Mouse (Mus musculus): ENCODE measurements around the gene Opn1sw. TPM values are rescaled to one million over a fixed set of nuclear protein-coding genes. Genes with fewer than 3 reads are reported as not detected.
"Not testable (repeated sequence)": the region's sequence is repeated elsewhere in the genome, so short reads cannot be mapped to it uniquely, and the experiment has no call there.

Gene Opn1sw
- polyA plus RNA-seq, 1 experiment from 2014 or later, result 0.96 TPM

GRCm38 (mm10) chr6:29402693-29403342 lies 14.6 kb upstream of the Opn1sw start:
- ATAC-seq (ENCODE audit: low read depth) (no peak), DNase-seq (ENCODE audit: low spot score) (no peak)
- WGBS, result 8% methylated on average over 32 of the region's 34 CpGs
- no peaks in the 10 kb centered on the region for H3K27me3 ChIP-seq (replicated peaks; ENCODE audit: control insufficient read depth, insufficient read depth, low read length)
- H3K9me3 ChIP-seq (ENCODE audit: control insufficient read depth, low read length), result no peaks in the 10 kb centered on the region
- H3K4me2 ChIP-seq (ENCODE audit: low read depth, low read length), result peak overlapping the region; percentile 42
- H3K9ac ChIP-seq (ENCODE audit: low read depth, low read length), result no peak overlapping the region
- H3K36me3 ChIP-seq (ENCODE audit: control insufficient read depth, insufficient read depth, low read length), result peaks cover 8% of the 10 kb centered on the region
- H3K27ac ChIP-seq (replicated peaks; ENCODE audit: low read depth, low read length), result no peak overlapping the region
- peaks cover 8% of the 10 kb centered on the region for H3K4me1 ChIP-seq (ENCODE audit: control insufficient read depth, insufficient read depth, low read length)
- H3K4me3 ChIP-seq (ENCODE audit: low read depth, low read length), result peak overlapping the region; percentile 15; the same call in 1 of the 2 replicates

- DNase-seq (ENCODE audit: low spot score) (no peak), ATAC-seq (ENCODE audit: low read depth) (no peak)
- H3K9me3 ChIP-seq (ENCODE audit: control insufficient read depth, low read length), result no peaks in the 10 kb centered on the region
- peaks cover 9% of the 10 kb centered on the region for H3K27me3 ChIP-seq (replicated peaks; ENCODE audit: control insufficient read depth, insufficient read depth, low read length)
- no peak overlapping the region for H3K9ac ChIP-seq (ENCODE audit: low read depth, low read length)
- no peaks in the 10 kb centered on the region; the same call in 1 of the 2 replicates for H3K36me3 ChIP-seq (ENCODE audit: control insufficient read depth, insufficient read depth, low read length)
- 90% methylated on average over 4 of the region's 4 CpGs for WGBS
- H3K4me2 ChIP-seq (ENCODE audit: low read depth, low read length), result no peak overlapping the region
- no peak overlapping the region for H3K4me3 ChIP-seq (ENCODE audit: low read depth, low read length)
- H3K4me1 ChIP-seq (ENCODE audit: control insufficient read depth, insufficient read depth, low read length), result peaks cover 19% of the 10 kb centered on the region
- no peak overlapping the region for H3K27ac ChIP-seq (replicated peaks; ENCODE audit: low read depth, low read length)
Observed at GRCm38 (mm10) chr6:29399851-29400250, 11.6 kb upstream of the Opn1sw start.

GRCm38 (mm10) chr6:29397575-29397974 lies 9.3 kb upstream of the Opn1sw start:
- Histone ChIP-seq H3K4me2 (ENCODE audit: low read depth, low read length) (peak overlapping the region; percentile 90), H3K9me3 (ENCODE audit: control insufficient read depth, low read length) (no peaks in the 10 kb centered on the region), H3K4me3 (ENCODE audit: low read depth, low read length) (peak overlapping the region; percentile 70), H3K4me1 (ENCODE audit: control insufficient read depth, insufficient read depth, low read length) (peaks cover 16% of the 10 kb centered on the region), H3K27ac (replicated peaks; ENCODE audit: low read depth, low read length) (0 out of 2 replicates have a peak overlapping the region, but pooled peaks have one; percentile 44), H3K36me3 (ENCODE audit: control insufficient read depth, insufficient read depth, low read length) (no peaks in the 10 kb centered on the region; the same call in 1 of the 2 replicates), H3K27me3 (replicated peaks; ENCODE audit: control insufficient read depth, insufficient read depth, low read length) (peaks cover 16% of the 10 kb centered on the region), H3K9ac (ENCODE audit: low read depth, low read length) (peak overlapping the region; percentile 77)
- ATAC-seq (ENCODE audit: low read depth) (peak; percentile 67), DNase-seq (ENCODE audit: low spot score) (peak; percentile 67)
- WGBS, result 9% methylated on average over 6 of the region's 6 CpGs

- ATAC-seq (ENCODE audit: low read depth) (peak; percentile 59), DNase-seq (ENCODE audit: low spot score) (no peak)
- WGBS, result 2% methylated on average over 19 of the region's 24 CpGs
Observed at GRCm38 (mm10) chr6:29396714-29397540, 8.7 kb upstream of the Opn1sw start.

GRCm38 (mm10) chr6:29395910-29396713 lies 7.8 kb upstream of the Opn1sw start, which contains the start of gene Ccdc136:
TSS of gene Ccdc136 (plus strand) at chr6:29396309.
- H3K27me3 ChIP-seq (replicated peaks; ENCODE audit: control insufficient read depth, insufficient read depth, low read length), result peaks cover 16% of the 10 kb centered on the region
- peak within 1 kb of the TSS; percentile 77 for H3K9ac ChIP-seq (ENCODE audit: low read depth, low read length)
- ATAC-seq (ENCODE audit: low read depth) (peak; percentile 94), DNase-seq (ENCODE audit: low spot score) (peak; percentile 75)
- peaks cover 11% of the 10 kb centered on the region for H3K4me1 ChIP-seq (ENCODE audit: control insufficient read depth, insufficient read depth, low read length)
- H3K9me3 ChIP-seq (ENCODE audit: control insufficient read depth, low read length), result no peaks in the 10 kb centered on the region
- peak within 1 kb of the TSS; percentile 70 for H3K4me3 ChIP-seq (ENCODE audit: low read depth, low read length)
- no peaks in the 10 kb centered on the region; the same call in 1 of the 2 replicates for H3K36me3 ChIP-seq (ENCODE audit: control insufficient read depth, insufficient read depth, low read length)
- peak within 1 kb of the TSS; percentile 90 for H3K4me2 ChIP-seq (ENCODE audit: low read depth, low read length)
- peak within 1 kb of the TSS; percentile 44; the same call in 1 of the 2 replicates for H3K27ac ChIP-seq (replicated peaks; ENCODE audit: low read depth, low read length)
- WGBS, result 1% methylated on average over 28 of the region's 49 CpGs

More at GRCm38 (mm10) chr6:29396714-29397540, 8.7 kb upstream of the Opn1sw start:
- Histone ChIP-seq H3K27me3 (replicated peaks; ENCODE audit: control insufficient read depth, insufficient read depth, low read length) (peaks cover 16% of the 10 kb centered on the region), H3K9ac (ENCODE audit: low read depth, low read length) (peak overlapping the region; percentile 77), H3K4me2 (ENCODE audit: low read depth, low read length) (peak overlapping the region; percentile 90), H3K9me3 (ENCODE audit: control insufficient read depth, low read length) (no peaks in the 10 kb centered on the region), H3K4me3 (ENCODE audit: low read depth, low read length) (peak overlapping the region; percentile 70), H3K27ac (replicated peaks; ENCODE audit: low read depth, low read length) (peak overlapping the region; percentile 44; the same call in 1 of the 2 replicates), H3K4me1 (ENCODE audit: control insufficient read depth, insufficient read depth, low read length) (peaks cover 11% of the 10 kb centered on the region), H3K36me3 (ENCODE audit: control insufficient read depth, insufficient read depth, low read length) (no peaks in the 10 kb centered on the region; the same call in 1 of the 2 replicates)

- DNase-seq (ENCODE audit: low spot score), result no peak
- Histone ChIP-seq H3K4me2 (ENCODE audit: low read depth, low read length) (no peak overlapping the region), H3K9ac (ENCODE audit: low read depth, low read length) (no peak overlapping the region), H3K27ac (replicated peaks; ENCODE audit: low read depth, low read length) (no peak overlapping the region), H3K36me3 (ENCODE audit: control insufficient read depth, insufficient read depth, low read length) (no peaks in the 10 kb centered on the region; the same call in 1 of the 2 replicates), H3K9me3 (ENCODE audit: control insufficient read depth, low read length) (no peaks in the 10 kb centered on the region), H3K4me1 (ENCODE audit: control insufficient read depth, insufficient read depth, low read length) (peaks cover 11% of the 10 kb centered on the region), H3K27me3 (replicated peaks; ENCODE audit: control insufficient read depth, insufficient read depth, low read length) (peaks cover 20% of the 10 kb centered on the region), H3K4me3 (ENCODE audit: low read depth, low read length) (no peak overlapping the region)
- 44% methylated on average over 1 of the region's 1 CpGs for WGBS
- ATAC-seq (ENCODE audit: low read depth), result no peak
Observed at GRCm38 (mm10) chr6:29394286-29394685, 6.0 kb upstream of the Opn1sw start.

GRCm38 (mm10) chr6:29391802-29392201 lies 3.5 kb upstream of the Opn1sw start:
- H3K4me2 ChIP-seq (ENCODE audit: low read depth, low read length), result no peak overlapping the region
- peaks cover 20% of the 10 kb centered on the region for H3K27me3 ChIP-seq (replicated peaks; ENCODE audit: control insufficient read depth, insufficient read depth, low read length)
- no peak overlapping the region for H3K9ac ChIP-seq (ENCODE audit: low read depth, low read length)
- H3K27ac ChIP-seq (replicated peaks; ENCODE audit: low read depth, low read length), result no peak overlapping the region
- no peaks in the 10 kb centered on the region for H3K36me3 ChIP-seq (ENCODE audit: control insufficient read depth, insufficient read depth, low read length)
- peaks cover 20% of the 10 kb centered on the region for H3K4me1 ChIP-seq (ENCODE audit: control insufficient read depth, insufficient read depth, low read length)
- 57% methylated on average over 4 of the region's 4 CpGs for WGBS
- no peaks in the 10 kb centered on the region for H3K9me3 ChIP-seq (ENCODE audit: control insufficient read depth, low read length)
- H3K4me3 ChIP-seq (ENCODE audit: low read depth, low read length), result no peak overlapping the region
- no peak for DNase-seq (ENCODE audit: low spot score)
- no peak for ATAC-seq (ENCODE audit: low read depth)

- not testable (repeated sequence) for H3K9me3 ChIP-seq (ENCODE audit: control insufficient read depth, low read length); H3K27ac ChIP-seq (replicated peaks; ENCODE audit: low read depth, low read length); ATAC-seq (ENCODE audit: low read depth); H3K4me2 ChIP-seq (ENCODE audit: low read depth, low read length); DNase-seq (ENCODE audit: low spot score); H3K4me3 ChIP-seq (ENCODE audit: low read depth, low read length); H3K9ac ChIP-seq (ENCODE audit: low read depth, low read length); H3K36me3 ChIP-seq (ENCODE audit: control insufficient read depth, insufficient read depth, low read length)
- Histone ChIP-seq H3K4me1 (ENCODE audit: control insufficient read depth, insufficient read depth, low read length) (peaks cover 20% of the 10 kb centered on the region), H3K27me3 (replicated peaks; ENCODE audit: control insufficient read depth, insufficient read depth, low read length) (peaks cover 20% of the 10 kb centered on the region)
- WGBS, result 69% methylated on average over 8 of the region's 8 CpGs
Observed at GRCm38 (mm10) chr6:29391241-29391640, 3.0 kb upstream of the Opn1sw start.

All from embryonic facial prominence, embryonic 14.5 days (tissue).